In genomic region chr14:101507146-101507545, GRCm38 (mm10) we compare ENCODE assay signal across 13 mouse cellular contexts.
A peak's percentile ranks its signal among the peaks of the same experiment; 100 is the strongest.
DNase-seq lines count a peak whose midpoint lies in the region; TF ChIP-seq lines count a peak whose summit lies in the region.
"Had no signal": no experiment of that assay in that cellular context is flagged by ENCODE, and none has a peak within 500 bp of the region (broad histone marks: within the 10 kb centered on the region; RNA-seq: fewer than 3 reads in every experiment).

No protein-coding gene starts in this region.

- no peaks in the 10 kb centered on the region for H3K27me3 ChIP-seq in heart, adult 2 months (ENCODE audit: control insufficient read depth, insufficient read depth, low read length)
- H3K27me3 ChIP-seq in E14TG2a.4 (ENCODE audit: insufficient read depth, low read length) = peaks cover 10% of the 10 kb centered on the region
- H3K27me3 ChIP-seq: embryonic facial prominence, embryonic 15.5 days; forebrain, embryonic 12.5 days; liver, embryonic 13.5 days had no signal

- 88% methylated on average over 17 of the region's 17 CpGs for WGBS in heart, adult 2 months

- intact Hi-C loops in heart, adult 2 months (cut with DNase I) = no loop called here

- TF ChIP-seq CTCF in heart, adult 2 months (IDR thresholded peaks at IDR 0.05) = no peak
- no peak for TF ChIP-seq CTCF in E14TG2a.4 (conservative IDR thresholded peaks at IDR 0.05; ENCODE audit: low read length)

- no peaks in the 10 kb centered on the region for H3K36me3 ChIP-seq in heart, adult 2 months (ENCODE audit: control insufficient read depth, insufficient read depth, low read length)
- no peaks in the 10 kb centered on the region for H3K36me3 ChIP-seq in E14TG2a.4 (ENCODE audit: insufficient read depth, low read length)
- H3K36me3 ChIP-seq: embryonic facial prominence, embryonic 15.5 days; forebrain, embryonic 12.5 days; liver, embryonic 13.5 days had no signal

- peak; percentile 87 for DNase-seq in heart, adult 11 months
- DNase-seq in heart, adult 2 months = no peak
- DNase-seq in brain, adult 2 months (ENCODE audit: low read depth, low spot score) = peak; percentile 49
- peak; percentile 83 to 88 for DNase-seq in cerebellum, postnatal 10 days
- DNase-seq in right cerebral cortex, postnatal 25 days = no peak
- no peak for DNase-seq in layer of hippocampus, postnatal 25 days (ENCODE audit: extremely low spot score in 1 of 2, low spot score in 1 of 2)
- DNase-seq: kidney, adult 18-20 months; kidney, postnatal 25 days; liver, embryonic 13.5 days had no signal

- H3K79me2 ChIP-seq in heart, adult 2 months (replicated peaks; ENCODE audit: control insufficient read depth, insufficient read depth, low read length) = 0 out of 2 replicates have a peak, but pooled peaks cover 2% of the 10 kb centered on the region

- no peak overlapping the region for H3K4me3 ChIP-seq in heart, adult 2 months
- peak overlapping the region; percentile 57 for H3K4me3 ChIP-seq in E14TG2a.4 (replicated peaks; ENCODE audit: low read length)
- H3K4me3 ChIP-seq: embryonic facial prominence, embryonic 15.5 days; forebrain, embryonic 12.5 days; liver, embryonic 13.5 days had no signal

- H3K9me3 ChIP-seq in E14TG2a.4 (ENCODE audit: low read length) = no peaks in the 10 kb centered on the region
- H3K9me3 ChIP-seq: embryonic facial prominence, embryonic 15.5 days; forebrain, embryonic 12.5 days; liver, embryonic 13.5 days had no signal

- no peak for TF ChIP-seq EP300 in heart, adult 2 months (IDR thresholded peaks at IDR 0.05; ENCODE audit: insufficient read depth, low read depth, low read length)

- TF ChIP-seq POLR2A in heart, adult 2 months (IDR thresholded peaks at IDR 0.05; ENCODE audit: insufficient read depth, low read depth, low read length) = no peak

- no peak overlapping the region for H3K27ac ChIP-seq in heart, adult 2 months
- H3K27ac ChIP-seq: embryonic facial prominence, embryonic 15.5 days; forebrain, embryonic 12.5 days; hindbrain, postnatal 0 days; liver, embryonic 13.5 days had no signal

- no peak overlapping the region for H3K9ac ChIP-seq in heart, adult 2 months (ENCODE audit: low read depth, low read length)
- H3K9ac ChIP-seq: embryonic facial prominence, embryonic 15.5 days; forebrain, embryonic 12.5 days; liver, embryonic 13.5 days had no signal

- peaks cover 1% of the 10 kb centered on the region; the same call in 1 of the 2 replicates for H3K4me1 ChIP-seq in heart, adult 2 months (ENCODE audit: control insufficient read depth, insufficient read depth, low read length)
- H3K4me1 ChIP-seq in E14TG2a.4 (replicated peaks; ENCODE audit: low read depth, low read length) = peaks cover 7% of the 10 kb centered on the region; the same call in 1 of the 2 replicates
- H3K4me1 ChIP-seq: forebrain, embryonic 12.5 days; liver, embryonic 13.5 days had no signal

Comparison
In these comparisons a context has a peak if more than half of its experiments do, and no peak if none do; other contexts are left out.
1. DNase-seq: peak in heart, adult 11 months (single experiment), brain, adult 2 months (single experiment) and cerebellum, postnatal 10 days (2 of 2); none in heart, adult 2 months (0 of 2), right cerebral cortex, postnatal 25 days (single experiment) and layer of hippocampus, postnatal 25 days (0 of 2).